Mouse (Mus musculus) granulocyte monocyte progenitor cell, adult 5-6 weeks (primary cell): Measurements from ENCODE around the gene Prune1. TPM values are rescaled to one million over a fixed set of nuclear protein-coding genes. Genes with fewer than 3 reads are reported as not detected.
A peak's percentile ranks its signal among the peaks of the same experiment; 100 is the strongest.

Experiments used
- ATAC-seq: replicated peaks from 2 replicates; pipeline ENCODE4 v1.8.0; 2016; ENCODE audit warnings: mild to moderate bottlenecking, moderate TSS enrichment, inconsistent platforms; ENCODE audit not compliant: poor library complexity, severe bottlenecking
- total RNA-seq, 2 experiments: library from RNA; stranded (forward) in 1 of 2; stranded (reverse) in 1 of 2; fragments of 200-712, 200-1000 nt in 1 of 2; fragments of >200 nt in 1 of 2; fragmentation: Nextera tagmentation in 1 of 2; gene quantifications; 2 replicates each; pipeline ENCODE4 v1.2.3; 2014 to 2017

The Prune1 gene
- total RNA-seq, 2 experiments from 2014 or later, result 11.3 to 25.4 TPM

DNA sequence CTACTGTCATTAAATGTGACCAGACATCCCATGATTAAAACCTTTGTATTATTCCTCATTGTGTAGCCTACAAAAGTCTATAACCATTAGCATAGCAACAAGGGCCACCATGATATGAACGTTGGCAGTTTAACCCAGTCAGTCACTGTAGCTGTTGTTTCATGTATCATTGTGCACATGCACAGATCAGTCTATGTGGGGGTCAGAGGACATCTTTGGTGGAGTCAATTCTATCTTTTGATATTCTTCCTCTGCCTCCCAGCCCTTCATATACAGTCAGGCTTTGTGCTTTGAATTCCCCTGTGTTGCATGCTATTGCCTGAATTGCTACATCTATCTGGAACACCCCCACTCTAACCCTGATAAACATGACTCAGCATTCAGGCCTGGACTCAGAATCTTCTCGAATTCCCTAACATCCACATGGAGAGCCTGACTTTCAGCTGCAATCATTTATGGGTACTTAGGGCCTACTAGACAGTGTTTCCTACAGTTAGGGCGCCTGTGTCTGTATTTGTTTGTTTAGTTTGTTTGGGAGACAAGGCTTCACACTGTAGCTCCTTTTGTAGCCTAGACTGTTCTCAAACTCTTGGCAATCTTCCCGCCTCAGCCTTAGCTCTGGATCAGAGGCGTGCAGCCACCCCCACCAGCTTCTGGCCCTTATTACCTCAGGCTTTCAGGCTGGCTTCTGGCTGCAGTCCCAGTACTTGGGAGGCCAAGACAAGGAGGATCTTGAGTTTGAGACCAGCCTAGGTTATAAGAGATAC is 35.2 kb downstream of the Prune1 start:
- ATAC-seq, result no peak

DNA sequence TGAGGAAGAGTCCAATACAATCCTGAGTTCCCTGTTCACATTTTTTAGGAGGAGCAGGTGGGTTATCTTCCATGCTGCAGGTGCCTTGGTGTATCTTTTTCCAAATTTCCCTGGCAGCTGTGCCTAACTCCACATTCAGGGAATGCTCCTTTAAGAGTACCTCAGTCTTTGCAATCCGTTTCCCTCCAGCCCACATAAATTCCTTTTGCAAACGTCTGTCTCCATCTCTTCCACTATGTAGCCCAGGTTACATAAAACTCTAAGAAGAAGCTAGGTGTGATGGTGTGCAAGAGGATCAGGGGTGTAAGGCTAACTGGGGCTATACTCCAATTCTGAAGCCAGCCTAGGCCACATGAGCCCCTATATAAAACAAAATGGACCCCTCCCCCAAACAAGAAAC is 38.8 kb downstream of the Prune1 start:
- ATAC-seq, result no peak

DNA sequence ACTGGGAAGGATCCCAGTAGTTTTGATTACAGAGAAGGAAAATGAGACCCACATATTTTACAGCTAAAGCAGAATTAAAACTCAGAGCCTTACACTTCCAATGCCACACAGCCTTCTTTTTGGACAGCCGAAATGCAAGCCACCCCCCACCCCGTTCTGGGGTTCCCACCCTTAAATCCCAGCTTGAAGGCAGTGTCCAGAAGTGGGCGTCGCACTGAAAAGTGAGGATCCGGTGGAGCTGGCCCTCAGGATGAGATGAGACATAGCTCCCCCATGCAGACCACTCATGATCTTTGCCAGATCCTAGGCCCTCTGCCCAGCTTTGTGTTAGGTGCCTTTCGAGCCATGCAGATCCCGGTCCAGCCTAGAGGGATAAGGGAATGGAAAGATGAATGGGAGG is 40.4 kb downstream of the Prune1 start, which contains the start of gene Gm128:
Gm128 (minus strand) TSS at position 101 of the 400 bp plus-strand sequence.
- ATAC-seq, result no peak

DNA sequence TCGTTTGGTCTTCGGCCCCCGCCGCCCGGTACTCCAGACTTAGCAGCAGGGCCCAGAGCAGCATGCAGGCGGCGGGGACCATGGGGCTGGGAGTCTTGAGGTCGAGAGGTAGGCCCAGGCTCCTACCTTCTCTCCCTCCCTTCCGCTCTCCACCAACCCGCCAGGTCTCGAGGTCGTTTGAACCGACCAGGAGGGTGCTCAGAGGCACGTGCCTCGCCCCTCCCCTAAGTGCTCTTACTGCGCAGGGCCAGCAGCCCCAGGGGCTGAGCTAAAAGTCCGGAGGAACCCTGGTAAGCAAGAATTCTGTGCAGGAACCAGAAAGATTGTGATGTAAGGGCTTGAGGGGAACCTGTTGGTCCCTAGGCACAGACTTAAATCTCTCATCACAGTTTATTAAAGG is 41.0 kb downstream of the Prune1 start:
- peak; percentile 26; the same call in 1 of the 2 replicates for ATAC-seq

DNA sequence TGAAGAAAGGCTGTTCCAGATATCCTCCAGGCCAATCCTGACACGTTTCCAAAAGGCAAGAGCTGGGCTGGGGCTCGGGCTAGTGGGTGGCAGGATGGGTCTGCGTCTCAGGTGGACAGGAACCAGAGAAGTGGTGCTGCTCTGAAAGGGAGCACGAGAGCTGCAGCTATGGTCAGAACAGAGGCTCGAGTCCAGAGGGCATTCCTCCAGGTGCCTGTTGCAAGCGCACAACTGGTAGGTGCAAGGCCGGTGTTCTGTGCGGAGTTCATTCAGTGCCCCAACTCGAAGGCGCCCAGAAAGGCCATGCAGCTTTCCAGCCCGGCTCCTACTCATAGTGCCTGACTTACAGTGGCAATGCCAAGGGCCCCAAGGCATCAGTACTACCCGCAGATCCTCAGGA is 41.9 kb downstream of the Prune1 start:
- no peak for ATAC-seq

DNA sequence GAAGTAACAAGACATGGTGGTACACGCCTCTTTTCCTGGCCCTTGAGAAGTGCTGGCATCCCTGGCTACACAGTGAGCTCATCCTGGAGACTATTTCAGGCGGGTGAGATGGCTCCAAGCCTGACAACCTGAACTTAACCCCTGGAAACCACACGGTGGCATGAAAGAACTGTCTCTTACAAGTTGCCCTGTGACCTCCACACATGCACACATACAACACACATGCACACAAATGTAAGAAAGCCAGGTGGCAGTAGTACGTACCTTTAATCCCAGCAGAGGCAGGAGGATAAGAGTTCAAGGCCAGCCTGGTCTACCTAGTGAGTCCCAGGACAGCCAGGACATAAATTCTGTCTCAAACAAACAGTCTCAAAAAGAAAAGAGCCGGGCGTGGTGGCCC is 42.9 kb downstream of the Prune1 start:
- ATAC-seq, result no peak

DNA sequence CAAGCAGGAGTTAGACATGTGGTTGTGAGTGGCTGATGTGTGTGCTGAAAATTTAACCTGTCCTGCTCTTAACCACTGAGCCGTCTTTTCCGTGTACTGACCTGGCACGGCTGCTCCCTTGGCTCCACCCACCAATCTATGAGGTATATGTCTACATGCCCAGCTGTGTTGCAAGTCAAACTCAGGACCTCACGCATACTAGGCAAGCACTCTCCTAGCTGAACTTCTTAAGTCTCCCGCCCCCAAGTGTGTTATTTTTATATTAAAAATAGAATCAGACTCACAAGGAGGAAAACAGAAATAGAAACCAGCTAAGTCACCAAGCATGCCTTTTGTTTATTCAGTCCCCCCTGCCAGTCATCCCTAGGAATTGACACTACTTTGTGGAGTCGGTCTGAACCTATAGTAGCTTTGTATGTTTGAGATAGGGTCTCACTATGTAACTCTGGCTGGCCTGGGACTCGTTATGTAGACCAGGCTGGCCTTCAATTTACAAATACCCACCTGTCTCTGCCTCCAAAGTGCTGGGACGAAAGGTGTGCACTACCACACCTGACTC is 44.3 kb downstream of the Prune1 start:
- no peak for ATAC-seq

GRCm38 (mm10) chr3:95235386-95236301 is 46.2 kb downstream of the Prune1 start:
- no peak for ATAC-seq

GRCm38 (mm10) chr3:95233303-95233980 is 48.4 kb downstream of the Prune1 start:
- ATAC-seq, result no peak

GRCm38 (mm10) chr3:95232771-95233170 is 49.1 kb downstream of the Prune1 start:
- no peak for ATAC-seq

DNA sequence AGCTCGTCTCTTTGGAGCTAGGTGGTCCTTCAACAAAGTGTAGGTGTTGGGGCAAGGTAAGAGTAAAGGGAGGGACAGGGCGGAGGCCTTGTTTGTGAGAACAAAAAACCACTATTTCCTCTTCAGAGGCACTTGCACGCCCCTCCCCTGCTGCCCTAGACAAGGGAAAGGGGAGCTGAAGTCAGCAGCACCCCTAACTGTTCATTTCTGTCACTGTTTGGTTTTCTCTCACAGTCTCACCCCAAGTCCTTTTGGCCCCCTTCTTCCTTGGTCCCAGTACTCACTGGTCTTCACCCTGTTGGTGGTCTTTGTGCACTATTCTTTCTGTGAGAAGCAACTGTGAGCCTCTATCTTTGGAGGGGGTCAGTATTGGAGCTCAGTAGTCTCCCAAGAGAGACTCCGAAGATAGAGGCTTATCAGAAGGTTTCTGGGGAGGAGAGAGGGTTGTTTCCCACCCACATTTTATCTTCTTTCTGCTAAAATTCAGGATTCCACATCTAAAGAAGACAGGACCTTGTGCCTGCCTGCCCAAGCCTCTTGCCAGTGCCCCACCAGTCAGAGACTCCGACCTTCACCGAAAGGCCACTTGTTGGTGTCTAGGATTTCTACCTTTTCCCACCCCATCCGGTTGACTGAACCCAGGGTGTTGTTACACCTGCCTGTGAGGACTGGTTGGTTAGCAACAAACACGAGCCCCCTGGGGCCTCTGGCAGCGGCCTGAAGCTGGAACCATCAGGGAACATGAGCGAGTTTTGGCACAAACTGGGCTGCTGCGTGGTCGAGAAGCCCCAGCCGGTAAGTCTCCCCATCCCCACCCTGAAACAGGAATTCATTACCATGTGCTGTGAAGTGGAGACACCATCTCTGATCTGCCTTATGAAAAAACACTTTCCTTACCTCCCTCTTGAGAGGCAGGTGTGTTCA is 50.3 kb downstream of the Prune1 start, which contains the start of gene Mllt11:
Mllt11 (minus strand) TSS at position 874 of the 924 bp plus-strand sequence.
- ATAC-seq, result no peak

DNA sequence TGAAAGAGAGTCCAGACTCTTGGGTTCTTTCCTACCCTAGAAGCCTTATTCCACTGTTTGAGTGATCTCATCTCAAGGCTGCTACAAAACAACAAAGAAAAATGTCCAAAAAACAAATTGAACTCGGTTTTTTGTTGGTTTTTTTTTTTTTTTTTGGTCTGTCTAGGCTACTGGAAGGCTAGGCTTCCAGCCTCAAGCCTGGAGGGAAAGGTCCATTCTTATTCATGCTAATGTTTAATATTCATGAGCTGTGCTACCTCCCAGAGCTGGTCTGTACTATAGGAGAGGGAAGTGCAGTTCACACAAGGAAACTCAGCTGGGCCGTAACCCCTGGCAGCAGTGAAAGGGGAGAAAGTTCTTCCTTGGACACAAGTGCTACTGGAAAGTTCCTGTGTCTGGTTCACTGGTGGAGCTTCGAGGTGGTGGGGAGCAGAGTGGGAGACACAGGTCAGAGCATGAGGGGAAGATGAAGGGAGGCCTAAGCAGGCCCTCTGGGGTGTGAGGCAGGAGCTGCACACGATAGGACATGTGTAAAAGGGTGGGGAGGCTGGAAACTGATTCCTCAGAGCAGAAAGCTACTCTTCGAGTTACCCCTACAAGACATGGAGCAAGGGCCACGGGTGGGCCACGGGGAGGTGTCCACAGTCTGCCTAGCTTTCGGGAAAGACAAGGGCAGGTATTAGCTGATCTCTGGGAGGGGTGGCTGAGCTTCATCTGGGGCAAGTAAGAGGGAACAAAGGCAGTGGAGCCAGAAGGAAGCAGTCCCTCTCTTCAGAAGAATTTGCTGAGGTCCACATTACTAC is 51.2 kb downstream of the Prune1 start:
- peak; percentile 6; the same call in 1 of the 2 replicates for ATAC-seq

DNA sequence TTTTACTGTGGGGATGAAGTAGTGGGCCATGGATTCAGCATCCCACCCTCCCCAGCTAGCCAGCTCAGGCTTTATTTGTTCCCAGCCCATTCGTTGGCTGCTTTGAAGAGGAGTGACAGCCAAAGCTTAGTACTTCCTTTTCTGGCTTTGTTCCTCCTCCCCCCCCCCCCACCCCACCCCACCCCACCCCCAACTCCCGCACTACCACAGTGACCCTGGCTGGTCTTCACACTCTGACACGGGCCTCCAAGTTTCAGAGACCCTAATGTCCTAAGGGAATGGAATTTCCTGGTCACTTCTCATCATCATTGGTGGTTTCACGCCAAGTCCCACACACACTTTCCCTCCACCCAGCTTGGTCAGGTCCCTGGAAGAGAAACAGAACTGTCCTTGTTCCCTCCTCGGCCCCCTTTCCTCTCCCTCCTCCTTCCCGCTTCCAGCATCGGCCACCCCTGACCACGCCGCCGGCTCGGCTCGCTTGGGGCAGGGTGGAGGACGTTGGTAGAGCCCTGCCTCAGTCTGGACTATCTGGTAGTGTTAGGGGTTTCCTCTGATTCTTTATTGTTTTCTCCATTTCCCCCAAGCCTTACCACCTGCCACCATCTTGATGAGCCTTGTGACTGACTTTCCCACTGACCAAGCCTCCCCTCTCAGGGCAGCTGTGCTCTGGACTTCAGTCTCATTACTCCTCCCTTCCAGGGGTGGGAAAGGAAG is 51.9 kb downstream of the Prune1 start:
- ATAC-seq, result peak; percentile 47

DNA sequence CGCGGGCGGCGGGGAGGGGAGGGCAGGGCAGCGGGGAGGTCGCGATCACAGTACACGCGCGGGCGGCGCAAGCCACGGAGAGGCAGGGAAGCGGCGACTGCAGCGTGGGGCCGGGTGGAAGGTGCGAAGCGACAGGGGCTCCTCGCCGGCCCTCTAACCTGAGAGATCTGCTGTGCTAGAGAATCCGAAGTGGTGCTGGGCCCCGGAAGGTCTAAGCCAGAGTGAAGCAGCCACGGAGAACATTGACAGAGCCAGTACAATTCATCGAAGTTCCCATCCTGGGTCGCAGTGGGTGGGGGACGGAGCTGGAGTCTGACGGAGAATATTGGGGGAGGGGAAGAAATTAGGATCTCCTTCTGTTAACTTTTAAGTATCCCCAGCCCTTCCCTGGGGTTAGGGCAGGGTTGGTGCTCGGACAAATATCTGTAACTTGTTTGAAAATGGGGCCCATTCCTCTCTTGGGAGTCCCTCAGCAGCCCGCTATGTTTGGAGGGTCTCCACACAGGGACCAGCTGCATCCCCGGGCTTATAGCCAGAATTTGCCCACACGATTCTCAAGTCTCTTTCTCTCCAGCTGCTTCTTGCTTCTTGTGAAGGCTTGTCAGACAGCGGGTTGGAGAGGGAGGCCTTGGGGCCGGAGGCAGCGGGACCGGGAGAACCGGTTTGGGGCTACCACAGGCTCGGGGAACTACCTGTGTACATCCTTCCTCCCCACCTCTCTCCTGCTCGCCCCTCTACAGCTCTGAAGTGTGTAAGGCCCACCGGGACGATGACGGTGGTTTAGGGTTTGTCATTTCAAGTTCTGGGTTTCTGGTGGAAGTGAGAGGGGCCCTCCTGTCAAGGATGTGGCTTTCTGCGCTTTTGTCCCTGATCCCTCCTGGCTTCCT is 52.7 kb downstream of the Prune1 start:
- no peak for ATAC-seq

DNA sequence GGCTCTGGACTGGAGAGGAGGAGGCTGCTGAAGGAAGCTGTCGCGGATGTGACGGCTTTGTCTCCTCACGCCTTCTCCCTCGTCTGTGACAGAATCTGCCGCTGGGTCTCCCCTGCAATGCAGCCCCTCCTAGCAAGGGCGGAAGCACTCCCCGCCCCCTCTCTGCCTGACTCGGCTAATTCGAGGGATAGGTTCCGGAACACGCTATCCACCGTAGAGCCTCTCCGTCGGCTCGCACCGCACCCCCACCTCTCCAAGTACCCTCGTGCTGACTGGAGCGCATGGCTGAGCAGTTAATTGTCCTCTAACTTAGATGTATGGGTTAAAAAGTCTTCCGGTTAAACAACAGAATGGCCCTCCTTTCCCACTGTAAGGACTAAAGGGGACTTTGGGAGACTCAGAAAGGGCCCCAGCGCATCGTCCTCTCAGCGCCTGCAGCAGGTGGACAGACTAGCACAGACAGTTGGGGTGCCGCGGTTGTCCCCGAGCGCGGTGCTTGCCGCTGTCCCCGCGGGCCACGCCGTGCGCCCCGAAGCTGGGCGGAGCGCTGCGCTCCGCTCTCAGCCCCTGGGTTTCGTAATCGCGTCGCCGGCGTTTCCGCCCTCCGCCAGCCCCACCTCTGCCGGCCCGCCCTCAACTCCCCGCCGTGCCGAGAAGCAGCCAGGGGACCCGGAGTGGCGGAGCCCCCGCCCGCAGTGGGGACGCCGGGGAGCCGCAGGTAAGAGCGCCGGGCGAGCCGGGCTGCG is 53.6 kb downstream of the Prune1 start, which contains the start of gene Cdc42se1:
Cdc42se1 (plus strand) TSS at position 585 of the 746 bp plus-strand sequence.
- ATAC-seq, result peak; percentile 68

GRCm38 (mm10) chr3:95227214-95227613 is 54.7 kb downstream of the Prune1 start:
- ATAC-seq, result no peak
